Mouse (Mus musculus): ENCODE measurements around the gene Ankrd55. TPM values are rescaled to one million over a fixed set of nuclear protein-coding genes. Genes with fewer than 3 reads are reported as not detected.

Ankrd55 gene
- polyA plus RNA-seq, 1 experiment, result not detected

DNA sequence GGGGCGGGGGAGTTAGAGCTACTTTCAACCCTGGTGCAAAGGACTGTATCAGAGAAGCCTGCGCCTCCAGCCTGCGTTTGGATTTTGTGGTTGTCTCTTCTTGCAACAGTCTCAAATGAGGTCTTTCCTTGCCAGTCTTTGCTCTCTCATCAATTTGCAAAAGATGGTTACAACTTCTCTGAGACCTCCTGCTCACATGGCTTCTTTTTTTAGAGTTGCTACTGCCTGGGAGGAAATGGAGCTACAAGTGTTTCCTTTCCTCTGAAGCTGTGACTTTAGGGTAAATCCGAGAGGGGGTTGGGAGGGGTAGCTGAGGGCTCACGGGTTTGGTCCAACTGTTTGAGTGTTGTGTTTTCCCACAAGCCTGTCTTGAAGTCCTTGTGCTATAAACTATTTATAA lies 145.0 kb downstream of the Ankrd55 start:
- TF ChIP-seq CTCF (IDR thresholded peaks at IDR 0.05; ENCODE audit: low read depth, low read length) (no peak), POLR2A (IDR thresholded peaks at IDR 0.05; ENCODE audit: insufficient read depth, low read length) (no peak), EP300 (IDR thresholded peaks at IDR 0.05; ENCODE audit: insufficient read depth, low read depth, low read length) (no peak)
- no peaks in the 10 kb centered on the region for H3K27me3 ChIP-seq (ENCODE audit: control insufficient read depth, insufficient read depth, low read length, poor library complexity, severe bottlenecking)

More for the DNA sequence above, 145.0 kb downstream of the Ankrd55 start:
- Histone ChIP-seq H3K9ac (ENCODE audit: low read depth, poor library complexity, severe bottlenecking) (no peak overlapping the region), H3K27ac (ENCODE audit: insufficient read depth, low read length) (no peak overlapping the region), H3K9me3 (replicated peaks; ENCODE audit: control insufficient read depth, insufficient read depth, low read length, poor library complexity, severe bottlenecking) (no peaks in the 10 kb centered on the region), H3K4me3 (ENCODE audit: low read depth, low read length) (no peak overlapping the region), H3K4me1 (ENCODE audit: control insufficient read depth, insufficient read depth, low read length) (no peaks in the 10 kb centered on the region), H3K36me3 (ENCODE audit: control insufficient read depth, insufficient read depth, low read length, poor library complexity, severe bottlenecking) (no peaks in the 10 kb centered on the region)

Other genes with a start within 250 kb of the Ankrd55 start
- gene Il6st, start 175.6 kb downstream of the Ankrd55 start, polyA plus RNA-seq (2011; ENCODE audit: insufficient read depth, insufficient read length, low read depth, missing spikeins), result 49.7 and 65.0 TPM in 2 replicates